Mouse (Mus musculus) megakaryocyte, embryonic 14.5 days (primary cell): ENCODE data around the gene Magi2. TPM values are rescaled to one million over a fixed set of nuclear protein-coding genes. Genes with fewer than 3 reads are reported as not detected.

ENCODE experiments used
- H3K27me3 ChIP-seq: replicated peaks from 2 replicates; pipeline ENCODE3; 2012; ENCODE audit warnings: inconsistent platforms
- H3K36me3 ChIP-seq: replicated peaks from 2 replicates; pipeline ENCODE3; 2012; ENCODE audit warnings: low read length, inconsistent platforms, mixed read lengths
- H3K4me1 ChIP-seq: 2 replicates; pipeline ENCODE4 v1.6.1; 2012; ENCODE audit warnings: inconsistent platforms
- H3K4me3 ChIP-seq: replicated peaks from 2 replicates; pipeline ENCODE3; 2012; ENCODE audit warnings: moderate library complexity, mild to moderate bottlenecking, inconsistent platforms
- H3K9me3 ChIP-seq: 2 replicates; pipeline ENCODE4 v1.6.1; 2012; ENCODE audit warnings: inconsistent platforms
- FLI1 ChIP-seq: IDR thresholded peaks from 2 replicates; pipeline ENCODE4 v1.6.1; 2012; ENCODE audit warnings: low read length, inconsistent platforms, mixed read lengths
- GATA1 ChIP-seq: IDR thresholded peaks from 3 replicates; pipeline ENCODE4 v1.6.1; 2012; ENCODE audit warnings: mixed read lengths, low read length, inconsistent platforms, borderline replicate concordance
- polyA plus RNA-seq: library from polyadenylated mRNA; stranded (reverse); fragments of >175 nt; gene quantifications from 2 replicates; pipeline ENCODE4 v1.2.3, GENCODE M21; 2012; ENCODE audit warnings: low replicate concordance; ENCODE audit not compliant: insufficient read depth

Magi2 gene
- polyA plus RNA-seq, 1 experiment, result 0.02 TPM

DNA sequence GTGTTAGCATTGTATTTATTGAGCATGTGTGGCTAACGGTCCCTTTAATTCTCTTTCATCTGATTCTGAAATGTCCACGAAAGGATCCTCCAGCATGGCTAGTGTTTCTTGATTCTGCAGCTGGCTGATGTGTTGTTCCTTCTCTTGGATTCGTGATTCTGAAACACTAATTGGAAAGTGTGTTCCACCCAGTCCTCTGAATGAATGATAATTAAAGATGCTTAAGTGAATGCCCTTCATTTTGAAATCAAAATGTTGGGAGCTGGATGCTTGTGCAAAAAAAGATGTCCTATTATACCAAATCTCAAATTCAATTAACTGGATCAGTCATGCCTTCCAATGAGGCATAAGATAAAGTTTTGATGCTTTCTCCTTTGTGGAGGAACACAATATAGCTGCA is 1132.2 kb downstream of the Magi2 start:
- no peaks in the 10 kb centered on the region for H3K36me3 ChIP-seq
- TF ChIP-seq GATA1, result no peak
- TF ChIP-seq FLI1, result no peak
- no peaks in the 10 kb centered on the region for H3K4me1 ChIP-seq
- no peaks in the 10 kb centered on the region for H3K27me3 ChIP-seq
- no peaks in the 10 kb centered on the region for H3K9me3 ChIP-seq
- no peak overlapping the region for H3K4me3 ChIP-seq

DNA sequence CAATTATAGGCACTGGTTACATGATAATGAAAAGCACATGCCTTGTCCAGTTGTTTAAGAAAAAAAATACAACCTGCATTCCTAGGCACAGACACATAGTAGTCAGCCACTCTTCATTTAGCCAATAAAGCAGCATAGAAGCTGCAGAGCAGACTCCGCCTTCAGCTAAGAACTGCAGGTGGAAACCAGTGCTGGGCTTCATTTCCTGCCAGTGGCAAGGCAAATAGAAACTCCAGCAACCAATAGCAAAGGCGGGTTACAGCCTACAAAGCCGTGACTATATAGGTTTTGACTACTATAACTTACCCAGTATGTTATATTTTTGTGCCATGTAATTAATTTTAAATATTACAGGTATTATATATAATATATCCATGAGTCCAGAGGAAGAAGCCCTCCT is 1135.3 kb downstream of the Magi2 start:
- no peak overlapping the region for H3K4me3 ChIP-seq
- H3K27me3 ChIP-seq, result no peaks in the 10 kb centered on the region
- H3K36me3 ChIP-seq, result no peaks in the 10 kb centered on the region
- no peaks in the 10 kb centered on the region for H3K4me1 ChIP-seq
- H3K9me3 ChIP-seq, result no peaks in the 10 kb centered on the region
- no peak for TF ChIP-seq GATA1
- no peak for TF ChIP-seq FLI1

DNA sequence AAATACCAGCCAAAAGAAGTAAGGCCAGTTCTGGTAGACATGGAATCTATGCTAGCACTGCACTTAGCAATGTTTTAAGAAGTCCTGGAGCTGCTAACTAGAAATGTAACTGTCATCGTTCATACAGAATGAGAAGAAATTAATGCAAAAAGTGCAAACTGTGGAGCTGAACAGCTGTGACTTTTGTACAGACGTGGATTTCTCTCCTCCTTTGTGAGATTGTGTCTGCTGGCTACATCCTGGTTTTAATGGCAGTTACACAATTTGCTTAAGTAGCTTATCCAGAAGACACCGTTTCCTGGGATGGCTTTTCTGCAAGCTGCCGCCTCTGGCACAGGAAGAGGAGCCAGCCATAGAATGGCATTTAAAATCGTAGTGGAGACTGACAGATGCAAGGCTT is 1136.4 kb downstream of the Magi2 start:
- Histone ChIP-seq H3K27me3 (no peaks in the 10 kb centered on the region), H3K36me3 (no peaks in the 10 kb centered on the region), H3K9me3 (no peaks in the 10 kb centered on the region), H3K4me3 (no peak overlapping the region), H3K4me1 (no peaks in the 10 kb centered on the region)
- TF ChIP-seq GATA1, result no peak
- TF ChIP-seq FLI1, result no peak

DNA sequence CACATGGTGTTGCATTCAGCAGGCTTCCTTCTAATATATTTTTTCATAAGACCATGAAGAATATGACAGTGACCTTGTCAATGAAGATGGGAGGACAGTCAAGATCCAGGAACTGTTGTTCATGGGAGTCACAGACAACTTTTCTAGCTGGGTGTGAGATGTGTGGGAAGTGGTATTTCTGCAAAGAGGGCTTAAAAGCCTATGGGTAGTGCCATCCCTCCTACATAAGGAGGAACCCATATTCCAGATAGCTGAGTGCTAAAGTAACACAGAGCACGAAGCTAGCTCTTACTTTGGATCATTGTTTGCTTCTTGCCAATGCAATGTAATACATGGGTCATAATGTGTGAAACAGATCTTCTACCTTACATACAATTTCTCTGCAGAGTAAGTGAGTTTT is 1146.8 kb downstream of the Magi2 start:
- Histone ChIP-seq H3K4me3 (no peak overlapping the region), H3K27me3 (no peaks in the 10 kb centered on the region), H3K4me1 (no peaks in the 10 kb centered on the region), H3K9me3 (no peaks in the 10 kb centered on the region), H3K36me3 (no peaks in the 10 kb centered on the region)
- TF ChIP-seq FLI1, result no peak
- no peak for TF ChIP-seq GATA1

DNA sequence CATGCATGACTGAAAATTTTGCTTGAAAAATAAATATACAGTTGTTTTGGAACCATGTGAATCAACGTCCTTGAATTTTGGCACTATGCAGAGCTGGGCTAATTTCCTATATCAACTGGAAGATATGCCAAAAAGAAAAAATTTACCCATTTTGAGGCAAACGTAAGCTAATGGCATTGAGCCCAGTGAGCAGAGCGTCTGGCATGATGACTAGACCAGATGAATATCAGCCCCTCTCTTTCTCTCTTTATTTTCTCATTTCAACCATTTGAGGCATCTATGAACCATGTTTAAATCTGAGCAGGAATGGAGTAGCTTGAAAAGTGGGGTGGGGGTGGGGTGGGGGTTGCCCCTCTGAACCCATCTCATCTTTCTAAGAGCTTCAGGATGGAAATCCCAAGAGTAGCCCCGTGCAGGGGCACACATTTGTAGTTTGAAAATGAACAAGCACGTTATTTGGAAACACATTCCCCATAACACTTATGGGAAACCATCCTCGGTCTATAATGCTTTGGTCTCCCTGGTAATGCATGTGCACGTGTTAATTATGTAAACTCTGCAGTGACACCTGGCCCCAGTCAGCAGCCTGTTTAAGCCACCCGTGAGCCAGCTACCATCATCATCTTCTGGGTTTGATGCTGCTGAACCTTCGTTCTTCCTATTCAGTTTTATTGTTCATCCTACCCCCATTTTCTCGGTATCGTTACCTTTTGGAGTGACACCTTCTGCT is 1151.4 kb downstream of the Magi2 start:
- no peaks in the 10 kb centered on the region for H3K27me3 ChIP-seq
- H3K9me3 ChIP-seq, result no peaks in the 10 kb centered on the region
- no peak overlapping the region for H3K4me3 ChIP-seq
- H3K36me3 ChIP-seq, result no peaks in the 10 kb centered on the region
- TF ChIP-seq FLI1 (no peak), GATA1 (no peak)
- H3K4me1 ChIP-seq, result no peaks in the 10 kb centered on the region

DNA sequence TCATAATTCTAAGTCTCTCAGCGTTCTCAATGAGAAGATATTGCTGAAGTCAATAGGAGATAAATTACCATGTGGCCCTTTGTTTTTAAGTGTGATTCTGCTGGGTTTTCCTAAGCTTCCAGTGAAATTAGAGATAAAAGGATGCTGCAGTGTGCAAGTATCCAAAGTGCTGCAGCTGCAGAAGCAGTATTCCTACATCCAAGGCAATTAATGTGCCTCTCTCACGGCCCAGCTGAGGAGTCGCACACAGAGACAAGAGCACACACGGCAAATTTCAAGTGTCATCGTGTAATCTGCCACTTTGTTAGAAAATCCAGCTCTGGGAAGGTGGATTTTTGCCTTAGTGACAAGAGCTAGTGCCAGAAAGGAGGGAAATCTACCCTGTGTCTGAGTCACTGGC is 1177.7 kb downstream of the Magi2 start:
- no peak overlapping the region for H3K4me3 ChIP-seq
- H3K4me1 ChIP-seq, result no peaks in the 10 kb centered on the region
- H3K9me3 ChIP-seq, result peaks cover 9% of the 10 kb centered on the region
- no peaks in the 10 kb centered on the region for H3K27me3 ChIP-seq
- no peaks in the 10 kb centered on the region for H3K36me3 ChIP-seq
- TF ChIP-seq GATA1 (no peak), FLI1 (no peak)

DNA sequence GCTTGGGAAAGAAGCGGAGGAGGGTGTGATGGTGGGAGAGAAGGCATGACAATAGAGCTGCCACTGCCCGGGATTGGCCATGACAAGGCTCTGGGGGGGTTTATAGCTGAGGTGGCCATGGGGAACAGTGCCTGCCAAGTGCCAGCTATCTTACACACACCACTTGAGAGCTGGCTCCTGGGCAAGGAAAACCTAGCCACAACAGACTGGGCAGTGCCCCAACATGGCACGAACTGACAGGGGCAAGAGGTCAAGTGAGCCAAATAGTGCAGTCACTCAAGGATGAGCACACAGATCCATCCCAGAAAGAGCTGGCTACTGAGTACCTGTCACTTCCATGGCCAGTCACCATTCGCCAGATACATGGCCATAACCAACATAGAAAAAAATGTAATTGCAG is 1179.8 kb downstream of the Magi2 start:
- H3K36me3 ChIP-seq, result no peaks in the 10 kb centered on the region
- H3K4me1 ChIP-seq, result no peaks in the 10 kb centered on the region
- H3K9me3 ChIP-seq, result no peaks in the 10 kb centered on the region; the same call in 1 of the 2 replicates
- H3K27me3 ChIP-seq, result no peaks in the 10 kb centered on the region
- H3K4me3 ChIP-seq, result no peak overlapping the region
- no peak for TF ChIP-seq GATA1
- TF ChIP-seq FLI1, result no peak

DNA sequence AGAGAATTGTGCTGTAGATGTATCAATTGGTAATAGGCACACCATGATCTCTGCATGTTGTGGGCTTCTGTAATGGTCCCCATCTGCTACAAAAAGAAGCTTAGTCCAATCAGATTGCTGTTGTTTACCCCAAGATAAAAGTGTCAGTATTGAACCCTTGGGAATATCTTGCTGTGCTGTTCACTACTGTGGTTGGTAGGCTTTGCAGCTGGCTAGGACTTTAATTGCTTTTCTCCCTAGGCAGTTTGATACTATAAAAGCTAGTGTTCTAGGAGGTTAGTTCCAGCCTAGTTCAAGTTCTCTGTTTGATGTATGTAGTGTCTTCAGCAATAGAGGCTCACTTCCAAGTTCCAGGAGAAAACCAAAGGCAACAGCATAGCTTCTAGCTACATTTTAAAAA is 1188.5 kb downstream of the Magi2 start:
- H3K4me1 ChIP-seq, result no peaks in the 10 kb centered on the region
- no peaks in the 10 kb centered on the region for H3K9me3 ChIP-seq
- no peak for TF ChIP-seq GATA1
- no peak for TF ChIP-seq FLI1
- H3K27me3 ChIP-seq, result no peaks in the 10 kb centered on the region
- H3K4me3 ChIP-seq, result no peak overlapping the region
- H3K36me3 ChIP-seq, result no peaks in the 10 kb centered on the region

DNA sequence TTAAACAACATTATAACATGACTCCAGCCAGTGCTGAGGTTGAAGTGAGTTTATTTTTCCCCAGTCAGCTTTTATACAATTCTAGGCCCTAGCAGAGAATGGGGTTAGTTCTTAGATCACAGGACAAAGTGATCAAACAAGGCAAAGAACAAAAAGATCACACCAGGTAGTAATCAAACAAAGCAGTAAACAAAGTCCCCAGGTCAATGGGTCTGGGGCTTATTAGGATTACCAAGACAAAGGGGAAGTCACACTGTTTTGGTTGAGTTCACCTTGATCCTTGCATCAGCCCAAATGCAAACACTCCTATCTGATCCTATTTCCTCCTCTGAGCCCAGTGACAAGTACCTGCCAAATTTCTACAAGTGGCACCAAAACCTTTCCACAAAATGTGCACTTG is 1190.5 kb downstream of the Magi2 start:
- Histone ChIP-seq H3K4me1 (no peaks in the 10 kb centered on the region), H3K36me3 (no peaks in the 10 kb centered on the region), H3K4me3 (no peak overlapping the region), H3K9me3 (no peaks in the 10 kb centered on the region), H3K27me3 (no peaks in the 10 kb centered on the region)
- TF ChIP-seq GATA1 (no peak), FLI1 (no peak)

DNA sequence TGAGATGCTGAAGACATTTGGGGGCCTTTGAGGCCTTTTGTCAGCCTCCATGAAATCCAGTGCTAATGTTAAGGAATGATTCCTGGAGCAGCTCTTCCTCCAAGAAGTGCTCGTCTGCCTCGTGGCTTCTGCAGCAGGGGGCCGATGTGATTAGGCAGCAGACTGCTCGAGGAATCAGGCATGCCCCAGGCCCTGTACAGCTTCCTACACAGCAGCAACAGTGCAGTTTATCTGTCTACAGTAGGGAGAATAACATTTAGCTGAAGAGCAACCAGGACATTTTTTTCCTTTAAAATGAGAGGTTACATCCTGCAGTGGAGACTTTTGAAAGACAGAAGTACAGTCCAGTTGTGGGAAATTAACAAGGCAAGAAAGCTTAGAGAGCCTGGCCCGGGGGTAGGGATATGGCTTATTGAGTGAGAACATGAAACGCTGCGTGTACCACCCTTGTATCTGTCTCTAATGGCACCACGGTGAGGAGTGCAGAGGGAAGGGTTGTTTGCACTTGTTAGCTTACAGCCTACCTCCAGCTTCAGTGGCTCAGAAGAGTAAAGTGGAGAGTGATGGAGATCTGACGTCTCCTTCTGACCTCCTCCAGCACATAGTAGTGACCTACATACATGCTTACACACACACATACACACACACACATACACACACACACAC is 1205.4 kb downstream of the Magi2 start:
- H3K27me3 ChIP-seq, result no peaks in the 10 kb centered on the region
- H3K4me3 ChIP-seq, result no peak overlapping the region
- TF ChIP-seq FLI1 (no peak), GATA1 (no peak)
- H3K4me1 ChIP-seq, result no peaks in the 10 kb centered on the region
- no peaks in the 10 kb centered on the region for H3K9me3 ChIP-seq
- no peaks in the 10 kb centered on the region for H3K36me3 ChIP-seq
